ENCODE assay signal across 20 mouse cellular contexts in genomic region chr11:121112091-121112775, GRCm38 (mm10). TPM values are rescaled to one million over a fixed set of nuclear protein-coding genes. Genes with fewer than 3 reads are reported as not detected.
A peak's percentile ranks its signal among the peaks of the same experiment; 100 is the strongest.
DNase-seq lines count a peak whose midpoint lies in the region; ATAC-seq lines count a peak whose summit lies in the region.
"Had no signal": no experiment of that assay in that cellular context is flagged by ENCODE, and none has a peak within 500 bp of the region (broad histone marks: within the 10 kb centered on the region; RNA-seq: fewer than 3 reads in every experiment).

No protein-coding gene starts in this region.

- peak; percentile 23 for DNase-seq in forebrain, embryonic 14.5 days (ENCODE audit: low spot score)
- DNase-seq in 3134 (ENCODE audit: extremely low read depth, insufficient read length, low spot score): peak; percentile 66
- peak; percentile 79 for DNase-seq in adrenal gland, postnatal 14 days
- peak; percentile 74 for DNase-seq in cerebellum, adult 9-11 months
- DNase-seq in layer of hippocampus, postnatal 36 days: no peak
- no peak for DNase-seq in spleen, adult 18-20 months
- DNase-seq: embryo, embryonic 11 days; liver, postnatal 0 days; right cerebral cortex, postnatal 25 days had no signal

- H3K36me3 ChIP-seq in forebrain, embryonic 14.5 days (ENCODE audit: control insufficient read depth, insufficient read depth, low read length): no peaks in the 10 kb centered on the region
- H3K36me3 ChIP-seq in forebrain, embryonic 12.5 days (replicated peaks): no peaks in the 10 kb centered on the region
- H3K36me3 ChIP-seq in heart, embryonic 11.5 days (ENCODE audit: control insufficient read depth, insufficient read depth, low read length): no peaks in the 10 kb centered on the region
- H3K36me3 ChIP-seq: heart, embryonic 10.5 days; hindbrain, embryonic 13.5 days had no signal

- ATAC-seq in forebrain, embryonic 14.5 days: no peak
- no peak for ATAC-seq in forebrain, embryonic 12.5 days (ENCODE audit: low FRiP score)
- no peak for ATAC-seq in heart, embryonic 11.5 days (replicated peaks; ENCODE audit: insufficient number of reproducible peaks, low FRiP score, low TSS enrichment)
- ATAC-seq: liver, postnatal 0 days had no signal

- H3K27me3 ChIP-seq in forebrain, embryonic 14.5 days (replicated peaks; ENCODE audit: control insufficient read depth, insufficient read depth, low read length): 0 out of 2 replicates have a peak, but pooled peaks cover 5% of the 10 kb centered on the region
- H3K27me3 ChIP-seq in forebrain, embryonic 12.5 days: peaks cover 13% of the 10 kb centered on the region
- H3K27me3 ChIP-seq in heart, embryonic 11.5 days (ENCODE audit: control insufficient read depth, insufficient read depth, low read length): peaks cover 8% of the 10 kb centered on the region; the same call in 1 of the 2 replicates
- H3K27me3 ChIP-seq: hindbrain, embryonic 13.5 days had no signal

- H3K9me3 ChIP-seq in forebrain, embryonic 14.5 days (replicated peaks; ENCODE audit: control insufficient read depth, low read length): no peaks in the 10 kb centered on the region
- no peaks in the 10 kb centered on the region for H3K9me3 ChIP-seq in forebrain, embryonic 12.5 days
- no peaks in the 10 kb centered on the region for H3K9me3 ChIP-seq in heart, embryonic 11.5 days (replicated peaks; ENCODE audit: control insufficient read depth, low read length)
- H3K9me3 ChIP-seq: G1E; heart, embryonic 10.5 days; hindbrain, embryonic 13.5 days had no signal

- no peak overlapping the region for H3K4me3 ChIP-seq in forebrain, embryonic 14.5 days (ENCODE audit: low read depth, low read length)
- H3K4me3 ChIP-seq in forebrain, embryonic 12.5 days (replicated peaks): no peak overlapping the region
- no peak overlapping the region for H3K4me3 ChIP-seq in heart, embryonic 11.5 days (ENCODE audit: low read depth, low read length)
- H3K4me3 ChIP-seq: heart, embryonic 10.5 days; hindbrain, embryonic 13.5 days had no signal

- no peak overlapping the region for H3K4me2 ChIP-seq in forebrain, embryonic 14.5 days (ENCODE audit: low read length)
- H3K4me2 ChIP-seq in forebrain, embryonic 12.5 days: no peak overlapping the region
- H3K4me2 ChIP-seq in heart, embryonic 11.5 days: no peak overlapping the region
- H3K4me2 ChIP-seq: hindbrain, embryonic 13.5 days had no signal

- H3K9ac ChIP-seq in forebrain, embryonic 14.5 days (ENCODE audit: low read length): no peak overlapping the region
- no peak overlapping the region for H3K9ac ChIP-seq in forebrain, embryonic 12.5 days
- no peak overlapping the region for H3K9ac ChIP-seq in heart, embryonic 11.5 days (ENCODE audit: low read depth, low read length)
- H3K9ac ChIP-seq: hindbrain, embryonic 13.5 days; liver, postnatal 0 days had no signal

- H3K4me1 ChIP-seq in forebrain, embryonic 14.5 days (ENCODE audit: control insufficient read depth, insufficient read depth, low read length): peaks cover 8% of the 10 kb centered on the region
- no peaks in the 10 kb centered on the region for H3K4me1 ChIP-seq in forebrain, embryonic 12.5 days
- peaks cover 22% of the 10 kb centered on the region for H3K4me1 ChIP-seq in heart, embryonic 11.5 days (ENCODE audit: control insufficient read depth, insufficient read depth, low read length)

- 67% methylated on average over 5 of the region's 5 CpGs for WGBS in forebrain, embryonic 14.5 days
- WGBS in forebrain, embryonic 12.5 days: 84% methylated on average over 5 of the region's 5 CpGs
- WGBS in heart, embryonic 11.5 days (ENCODE audit: insufficient replicate concordance): 68% methylated on average over 5 of the region's 5 CpGs

- no peak overlapping the region for H3K27ac ChIP-seq in forebrain, embryonic 14.5 days (ENCODE audit: low read depth, low read length)
- H3K27ac ChIP-seq in forebrain, embryonic 12.5 days: no peak overlapping the region
- no peak overlapping the region for H3K27ac ChIP-seq in heart, embryonic 11.5 days (ENCODE audit: low read depth, low read length)
- H3K27ac ChIP-seq: hindbrain, embryonic 13.5 days had no signal

RNA-seq across cellular contexts. Expression of gene Tex19.2, which starts 6.2 kb away (rescaled TPM):
- polyA plus RNA-seq in forebrain, embryonic 14.5 days (2014; fragmentation: Nextera tagmentation; extraction: Ambion mirVana): not detected in 2 replicates
- 0.09 TPM in 1 of 2 replicates, not detected in the other for polyA plus RNA-seq in forebrain, embryonic 12.5 days (2016; fragmentation: Nextera tagmentation; extraction: Ambion mirVana)
- total RNA-seq in adrenal gland, postnatal 14 days (2021): not detected in 2 replicates
- polyA plus RNA-seq in heart, embryonic 11.5 days (2014; fragmentation: Nextera tagmentation; extraction: Ambion mirVana): not detected in 2 replicates
- total RNA-seq in layer of hippocampus, postnatal 36 days (2021): not detected
- total RNA-seq: gastrocnemius, adult 18-20 months; layer of hippocampus, adult 18-20 months; monocyte, adult 5-6 weeks had no signal
- polyA plus RNA-seq: heart, embryonic 10.5 days; hindbrain, embryonic 13.5 days; limb, embryonic 11.5 days; liver, postnatal 0 days; stomach, embryonic 16.5 days had no signal

RNA-seq across cellular contexts. Expression of gene Sectm1a, which starts 31.2 kb away (rescaled TPM):
- polyA plus RNA-seq in forebrain, embryonic 14.5 days (2014; fragmentation: Nextera tagmentation; extraction: Ambion mirVana): 0.16 TPM in 1 of 2 replicates, not detected in the other
- not detected in 2 replicates for polyA plus RNA-seq in forebrain, embryonic 12.5 days (2016; fragmentation: Nextera tagmentation; extraction: Ambion mirVana)
- not detected in 2 replicates for total RNA-seq in adrenal gland, postnatal 14 days (2021)
- polyA plus RNA-seq in heart, embryonic 11.5 days (2014; fragmentation: Nextera tagmentation; extraction: Ambion mirVana): not detected in 2 replicates
- not detected for total RNA-seq in layer of hippocampus, postnatal 36 days (2021)
- total RNA-seq: layer of hippocampus, adult 18-20 months; megakaryocyte progenitor cell, adult 5-6 weeks; monocyte, adult 5-6 weeks had no signal
- polyA plus RNA-seq: G1E; heart, embryonic 10.5 days; hindbrain, embryonic 13.5 days; limb, embryonic 11.5 days had no signal

RNA-seq across cellular contexts. Expression of gene Tex19.1, which starts 33.7 kb away (rescaled TPM):
- polyA plus RNA-seq in forebrain, embryonic 14.5 days (2014; fragmentation: Nextera tagmentation; extraction: Ambion mirVana): not detected in 2 replicates
- polyA plus RNA-seq in forebrain, embryonic 12.5 days (2016; fragmentation: Nextera tagmentation; extraction: Ambion mirVana): not detected in 2 replicates
- total RNA-seq in adrenal gland, postnatal 14 days (2021): not detected in 2 replicates
- 0.14 and 0.20 TPM in 2 replicates for polyA plus RNA-seq in heart, embryonic 11.5 days (2014; fragmentation: Nextera tagmentation; extraction: Ambion mirVana)
- total RNA-seq in layer of hippocampus, postnatal 36 days (2021): not detected
- total RNA-seq: G1E; gastrocnemius, adult 18-20 months; layer of hippocampus, adult 18-20 months; megakaryocyte progenitor cell, adult 5-6 weeks; monocyte, adult 5-6 weeks had no signal
- polyA plus RNA-seq: G1E; hindbrain, embryonic 13.5 days; liver, postnatal 0 days; stomach, embryonic 16.5 days had no signal

RNA-seq across cellular contexts. Expression of gene Uts2r, which starts 47.8 kb away (rescaled TPM):
- 0.12 TPM in 1 of 2 replicates, not detected in the other for polyA plus RNA-seq in forebrain, embryonic 14.5 days (2014; fragmentation: Nextera tagmentation; extraction: Ambion mirVana)
- not detected in 2 replicates for polyA plus RNA-seq in forebrain, embryonic 12.5 days (2016; fragmentation: Nextera tagmentation; extraction: Ambion mirVana)
- not detected in 2 replicates for total RNA-seq in adrenal gland, postnatal 14 days (2021)
- not detected in 2 replicates for polyA plus RNA-seq in heart, embryonic 11.5 days (2014; fragmentation: Nextera tagmentation; extraction: Ambion mirVana)
- under 1 TPM in 1 of 2 experiments, not detected in 1; 0.23 TPM for total RNA-seq in layer of hippocampus, postnatal 36 days (2021)
- total RNA-seq: megakaryocyte progenitor cell, adult 5-6 weeks; monocyte, adult 5-6 weeks had no signal
- polyA plus RNA-seq: G1E; limb, embryonic 11.5 days; liver, postnatal 0 days had no signal

RNA-seq across cellular contexts. Expression of gene Sectm1b, which starts 48.9 kb away (rescaled TPM):
- polyA plus RNA-seq in forebrain, embryonic 14.5 days (2014; fragmentation: Nextera tagmentation; extraction: Ambion mirVana): not detected in 2 replicates
- polyA plus RNA-seq in forebrain, embryonic 12.5 days (2016; fragmentation: Nextera tagmentation; extraction: Ambion mirVana): not detected in 2 replicates
- not detected in 2 replicates for total RNA-seq in adrenal gland, postnatal 14 days (2021)
- not detected in 2 replicates for polyA plus RNA-seq in heart, embryonic 11.5 days (2014; fragmentation: Nextera tagmentation; extraction: Ambion mirVana)
- not detected for total RNA-seq in layer of hippocampus, postnatal 36 days (2021)
- total RNA-seq: gastrocnemius, adult 18-20 months; layer of hippocampus, adult 18-20 months; megakaryocyte progenitor cell, adult 5-6 weeks; monocyte, adult 5-6 weeks had no signal
- polyA plus RNA-seq: G1E; heart, embryonic 10.5 days; hindbrain, embryonic 13.5 days; limb, embryonic 11.5 days had no signal

Comparison
In these comparisons a context has a peak if more than half of its experiments do, and no peak if none do; other contexts are left out.
1. DNase-seq: peak in forebrain, embryonic 14.5 days (single experiment), 3134 (single experiment), adrenal gland, postnatal 14 days (single experiment) and cerebellum, adult 9-11 months (single experiment); none in layer of hippocampus, postnatal 36 days (0 of 2) and spleen, adult 18-20 months (0 of 2).